17 mouse cellular contexts compared by ENCODE assay signal in the genomic region with DNA sequence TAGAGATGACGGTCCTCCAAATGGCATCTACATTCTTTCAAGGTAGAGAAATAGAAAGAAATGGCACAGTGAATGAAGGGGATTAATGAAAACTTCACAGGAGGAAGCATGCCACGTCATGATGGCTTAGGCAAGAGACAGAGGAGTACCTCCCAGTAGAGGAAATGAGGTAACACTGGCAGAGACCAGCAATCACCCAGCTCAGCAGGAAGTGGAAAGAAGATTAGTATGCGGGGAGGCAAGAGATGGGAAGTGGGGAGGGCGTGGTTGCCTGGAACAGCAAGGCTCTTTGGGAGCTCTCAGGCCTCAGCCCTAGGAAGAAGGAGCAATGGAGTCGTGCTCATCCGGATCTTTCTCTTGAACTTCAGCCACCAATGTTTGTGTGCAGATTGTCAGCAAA. TPM values are rescaled to one million over a fixed set of nuclear protein-coding genes. Genes with fewer than 3 reads are reported as not detected.
DNase-seq lines count a peak whose midpoint lies in the region; ATAC-seq and TF ChIP-seq lines count a peak whose summit lies in the region.
"Had no signal": no experiment of that assay in that cellular context is flagged by ENCODE, and none has a peak within 500 bp of the region (broad histone marks: within the 10 kb centered on the region; RNA-seq: fewer than 3 reads in every experiment).

No protein-coding gene starts in this region.

- no peak overlapping the region for H3K9ac ChIP-seq in liver, postnatal 0 days (replicated peaks)
- H3K9ac ChIP-seq in forebrain, postnatal 0 days: no peak overlapping the region
- H3K9ac ChIP-seq: forebrain, embryonic 13.5 days had no signal

- 28% methylated on average over 6 of the region's 6 CpGs for WGBS in liver, postnatal 0 days (ENCODE audit: insufficient replicate concordance)
- 62% methylated on average over 6 of the region's 6 CpGs for WGBS in forebrain, postnatal 0 days

- no peak for TF ChIP-seq CTCF in liver, postnatal 0 days (IDR thresholded peaks at IDR 0.05; ENCODE audit: low read depth)
- no peak for TF ChIP-seq CTCF in forebrain, postnatal 0 days (IDR thresholded peaks at IDR 0.05; ENCODE audit: low read depth)

- peaks cover 16% of the 10 kb centered on the region for H3K4me1 ChIP-seq in liver, postnatal 0 days (ENCODE audit: insufficient read depth)
- H3K4me1 ChIP-seq in forebrain, postnatal 0 days (ENCODE audit: insufficient read depth): no peaks in the 10 kb centered on the region
- H3K4me1 ChIP-seq: forebrain, embryonic 13.5 days had no signal

- no peaks in the 10 kb centered on the region for H3K9me3 ChIP-seq in liver, postnatal 0 days (ENCODE audit: low read length)
- H3K9me3 ChIP-seq in forebrain, postnatal 0 days (ENCODE audit: low read length): no peaks in the 10 kb centered on the region
- H3K9me3 ChIP-seq: forebrain, embryonic 13.5 days had no signal

- DNase-seq in heart, adult 11 months: peak; percentile 90
- no peak for DNase-seq in heart, postnatal 10 days
- peak; percentile 57 for DNase-seq in R1 (ENCODE audit: low read depth, low spot score)
- peak; percentile 41 for DNase-seq in liver, postnatal 0 days
- DNase-seq in thymus, adult 18-20 months: peak; percentile 40 to 63
- no peak for DNase-seq in adrenal gland, adult 2 months
- DNase-seq in forebrain, postnatal 0 days: no peak
- DNase-seq in cerebellum, postnatal 4 days (ENCODE audit: low spot score in 2 of 2): no peak
- DNase-seq: embryo, embryonic 11 days had no signal

- intact Hi-C loops in heart, postnatal 10 days (cut with DNase I): no loop called here

- H3K27me3 ChIP-seq in liver, postnatal 0 days (ENCODE audit: insufficient read depth, low read length): no peaks in the 10 kb centered on the region
- H3K27me3 ChIP-seq in forebrain, postnatal 0 days (ENCODE audit: insufficient read depth, low read length): no peaks in the 10 kb centered on the region
- H3K27me3 ChIP-seq: forebrain, embryonic 13.5 days had no signal

- no peak overlapping the region for H3K4me3 ChIP-seq in liver, postnatal 0 days (ENCODE audit: low read depth, low read length)
- H3K4me3 ChIP-seq in forebrain, postnatal 0 days (ENCODE audit: low read depth, low read length): no peak overlapping the region
- H3K4me3 ChIP-seq: forebrain, embryonic 13.5 days; heart, adult 2 months had no signal

- peak; percentile 55 for TF ChIP-seq EP300 in liver, postnatal 0 days (IDR thresholded peaks at IDR 0.05; ENCODE audit: low read depth)

- ATAC-seq in liver, postnatal 0 days: peak; percentile 58
- no peak for ATAC-seq in forebrain, postnatal 0 days
- ATAC-seq: forebrain, embryonic 13.5 days; hindbrain, postnatal 0 days had no signal

- H3K27ac ChIP-seq in liver, postnatal 0 days (ENCODE audit: low read depth): no peak overlapping the region
- H3K27ac ChIP-seq in forebrain, postnatal 0 days (ENCODE audit: low read depth, low read length): no peak overlapping the region
- H3K27ac ChIP-seq: forebrain, embryonic 13.5 days; heart, adult 2 months; hindbrain, postnatal 0 days had no signal

- H3K4me2 ChIP-seq in liver, postnatal 0 days (ENCODE audit: low read depth, low read length): no peak overlapping the region
- H3K4me2 ChIP-seq in forebrain, postnatal 0 days (ENCODE audit: low read depth): no peak overlapping the region
- H3K4me2 ChIP-seq: forebrain, embryonic 13.5 days had no signal

- no peaks in the 10 kb centered on the region for H3K36me3 ChIP-seq in liver, postnatal 0 days (replicated peaks; ENCODE audit: insufficient read depth, low read length)
- no peaks in the 10 kb centered on the region for H3K36me3 ChIP-seq in forebrain, postnatal 0 days (ENCODE audit: insufficient read depth)

RNA-seq across cellular contexts. Expression of gene 4930512M02Rik, which starts 53.9 kb away (rescaled TPM):
- not detected for total RNA-seq in heart, postnatal 10 days (2021)
- not detected in 2 replicates for polyA plus RNA-seq in liver, postnatal 0 days (2015; fragmentation: Nextera tagmentation; extraction: Ambion mirVana)
- not detected for total RNA-seq in adrenal gland, adult 2 months (2021)
- polyA plus RNA-seq in adrenal gland, adult 2 months (2012; rRNA removed): not detected in 2 replicates
- not detected in 2 replicates for total RNA-seq in forebrain, postnatal 0 days (2014; rRNA removed)
- polyA plus RNA-seq in forebrain, postnatal 0 days (2015; fragmentation: Nextera tagmentation; extraction: Ambion mirVana): not detected in 2 replicates
- total RNA-seq: heart, adult 2 months; hindbrain, postnatal 0 days; left cerebral cortex, postnatal 14 days had no signal
- polyA plus RNA-seq: forebrain, embryonic 13.5 days; heart, adult 2 months; hindbrain, postnatal 0 days; large intestine, adult 2 months; lung, embryonic 16.5 days; neural tube, embryonic 11.5 days; stomach, embryonic 16.5 days had no signal

Comparison
In these comparisons a context has a peak if more than half of its experiments do, and no peak if none do; other contexts are left out.
1. DNase-seq: peak in heart, adult 11 months (single experiment), R1 (single experiment), liver, postnatal 0 days (single experiment) and thymus, adult 18-20 months (2 of 2); none in heart, postnatal 10 days (0 of 2), adrenal gland, adult 2 months (single experiment), forebrain, postnatal 0 days (single experiment) and cerebellum, postnatal 4 days (0 of 2).